Mouse (Mus musculus) olfactory bulb, adult 2 months (tissue): ENCODE data around the gene Trim14.

Experiments
- CTCF ChIP-seq: fragments of 200-500 bp; IDR thresholded peaks from 2 replicates; pipeline ENCODE4 v1.5.1; 2012; ENCODE audit warnings: low read depth, mild to moderate bottlenecking, low read length, moderate library complexity; ENCODE audit not compliant: insufficient read depth
- POLR2A ChIP-seq: fragments of 200-500 bp; IDR thresholded peaks from 2 replicates; pipeline ENCODE4 v1.6.1; 2012; ENCODE audit warnings: mild to moderate bottlenecking, low read depth, low read length, moderate library complexity; ENCODE audit not compliant: insufficient read depth

DNA sequence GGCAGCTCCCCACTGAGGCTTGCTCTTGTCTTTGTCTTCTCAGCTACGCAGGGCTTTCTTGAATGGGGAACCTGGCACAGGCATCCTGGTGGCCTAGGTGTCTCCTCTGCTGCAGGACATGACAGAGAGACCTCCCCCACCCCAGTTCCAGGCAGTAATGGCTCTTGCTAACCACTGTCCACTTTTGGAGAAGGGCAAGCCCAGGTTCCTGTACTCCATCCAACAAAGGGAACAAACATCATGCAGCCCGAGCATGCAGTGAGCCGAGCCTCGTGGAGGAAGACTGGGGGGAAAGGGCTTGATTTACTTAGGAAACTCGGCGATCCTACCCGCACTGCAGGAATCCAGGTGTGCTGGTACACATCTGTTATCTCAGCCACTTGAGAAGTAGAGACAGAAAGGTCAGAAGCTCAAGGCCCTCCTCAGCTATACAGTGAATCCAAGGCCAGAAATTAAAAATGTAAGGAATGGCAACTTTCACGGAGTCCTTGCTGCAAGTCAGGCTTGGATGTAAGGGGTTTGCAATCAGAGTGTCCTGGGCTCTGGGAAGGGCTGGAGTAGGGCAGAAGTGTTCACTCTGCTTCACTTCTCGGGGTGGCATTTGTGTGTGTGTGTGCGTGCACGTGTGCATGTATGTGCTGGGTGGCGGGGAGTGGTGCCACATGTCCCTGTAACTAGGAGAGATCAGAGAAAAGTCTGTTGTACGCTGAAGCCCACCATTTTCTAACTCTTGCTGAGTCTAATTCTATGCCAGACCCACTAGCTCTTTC lies 49.3 kb upstream of the Trim14 start:
- no peak for TF ChIP-seq CTCF
- no peak for TF ChIP-seq POLR2A
